Mouse (Mus musculus): ENCODE data around the gene Krt12. TPM values are rescaled to one million over a fixed set of nuclear protein-coding genes. Genes with fewer than 3 reads are reported as not detected.

The Krt12 gene
- polyA plus RNA-seq (2015; fragmentation: Nextera tagmentation; extraction: Ambion mirVana): not detected in 2 replicates

DNA sequence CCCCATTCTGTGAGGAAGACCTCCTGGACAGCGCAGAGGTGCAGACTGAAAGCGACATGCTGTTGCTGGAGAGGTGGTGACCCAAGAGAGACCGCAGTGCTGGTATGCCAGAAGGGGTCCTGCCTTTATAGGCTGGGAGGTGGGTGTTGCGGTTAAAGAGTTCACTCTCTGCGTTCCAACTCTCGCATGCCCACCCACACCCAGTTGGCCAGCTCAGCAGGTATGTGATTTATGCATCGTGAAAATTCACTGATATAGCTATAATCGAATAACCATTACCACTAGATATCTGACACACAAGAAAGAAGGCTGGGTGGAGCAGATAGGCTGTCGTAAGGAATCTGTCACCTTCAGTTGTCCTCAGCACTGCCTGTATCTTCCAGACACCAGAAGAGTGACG is at the start of gene Krt12:
Gene Krt12, minus strand, starts transcription at position 101 of the 400 bp plus-strand sequence.

DNA sequence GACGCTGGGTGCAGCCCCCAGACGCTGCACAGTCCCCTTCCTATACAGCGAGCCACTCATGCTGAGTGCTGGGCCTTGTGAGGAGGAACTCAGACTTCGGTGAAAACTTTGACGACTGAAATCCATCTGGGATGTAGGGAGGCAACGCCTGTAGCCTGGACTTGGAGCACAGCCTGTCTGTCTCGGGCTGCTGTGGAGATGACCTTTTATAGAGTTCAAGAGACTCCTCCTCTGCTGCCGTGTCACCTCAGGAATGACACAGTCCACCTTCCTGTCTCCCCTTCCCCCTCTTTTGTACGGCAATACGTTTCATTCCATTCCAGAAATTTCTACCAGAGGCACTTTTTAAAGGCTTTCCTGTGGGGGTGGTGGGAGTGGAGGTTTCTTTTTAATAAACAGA is 15.9 kb upstream of the Krt12 start, which contains the start of gene Krt20:
Gene Krt20, minus strand, starts transcription at position 179 of the 400 bp plus-strand sequence.

DNA sequence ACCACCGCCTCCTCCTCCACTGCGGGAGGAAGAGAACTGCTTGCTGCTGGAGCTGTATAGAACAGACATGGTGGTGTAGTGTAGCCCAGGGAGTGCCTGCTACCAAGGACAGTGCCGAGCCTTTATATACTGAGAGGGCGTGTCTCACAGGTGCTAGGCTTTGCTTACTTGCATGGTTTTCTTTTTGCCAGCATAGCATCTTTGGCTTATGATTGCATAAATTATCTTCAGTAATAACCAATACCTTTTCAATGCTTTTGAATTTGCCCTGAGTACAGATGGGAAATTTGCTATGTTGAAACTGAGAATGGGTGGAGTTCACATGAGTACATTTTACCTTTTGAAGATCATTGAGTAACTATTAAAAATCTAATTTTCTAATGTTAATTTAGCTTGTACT is 32.8 kb downstream of the Krt12 start, which contains the start of gene Krt10:
Gene Krt10, minus strand, starts transcription at position 101 of the 400 bp plus-strand sequence.

DNA sequence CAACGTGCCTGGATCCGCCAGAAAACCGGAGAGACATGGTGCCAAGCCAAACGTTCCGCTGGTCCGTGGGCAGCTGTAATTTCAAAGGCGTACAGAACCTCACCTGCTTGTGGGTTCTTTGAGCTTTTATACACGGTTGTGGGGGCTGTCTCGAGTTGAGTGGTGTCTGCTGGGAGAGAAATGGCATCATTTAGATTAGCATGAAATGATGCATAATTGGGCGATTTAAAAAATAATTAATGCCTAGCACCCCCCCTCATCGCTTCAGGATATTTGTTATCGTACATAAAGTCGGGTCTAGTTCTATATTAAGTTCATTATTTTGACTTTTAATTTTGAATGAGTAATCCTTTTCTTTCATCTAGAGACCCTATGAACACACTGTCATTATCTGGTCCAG is 47.3 kb downstream of the Krt12 start, which contains the start of gene Krt28:
Gene Krt28, minus strand, starts transcription at position 101 of the 400 bp plus-strand sequence.

Other genes starting within 250 kb of the Krt12 start
- gene Smarce1, start 191.2 kb downstream of the Krt12 start, polyA plus RNA-seq (2015; fragmentation: Nextera tagmentation; extraction: Ambion mirVana): 91.4 and 104 TPM in 2 replicates
- gene Krt222, start 178.2 kb downstream of the Krt12 start, polyA plus RNA-seq (2015; fragmentation: Nextera tagmentation; extraction: Ambion mirVana): 0.16 and 0.21 TPM in 2 replicates
- not detected in 2 replicates for gene Krt24, start 137.0 kb downstream of the Krt12 start, polyA plus RNA-seq (2015; fragmentation: Nextera tagmentation; extraction: Ambion mirVana)
- gene Krt25, start 99.3 kb downstream of the Krt12 start, polyA plus RNA-seq (2015; fragmentation: Nextera tagmentation; extraction: Ambion mirVana): 0.12 TPM in 1 of 2 replicates, not detected in the other
- not detected in 2 replicates for gene Krt26, start 84.3 kb downstream of the Krt12 start, polyA plus RNA-seq (2015; fragmentation: Nextera tagmentation; extraction: Ambion mirVana)
- not detected in 2 replicates for gene Krt27, start 71.2 kb downstream of the Krt12 start, polyA plus RNA-seq (2015; fragmentation: Nextera tagmentation; extraction: Ambion mirVana)
- 0.10 TPM in 1 of 2 replicates, not detected in the other for gene Krt28, start 47.4 kb downstream of the Krt12 start, polyA plus RNA-seq (2015; fragmentation: Nextera tagmentation; extraction: Ambion mirVana)
- gene Krt10, start 32.9 kb downstream of the Krt12 start, polyA plus RNA-seq (2015; fragmentation: Nextera tagmentation; extraction: Ambion mirVana): 13.5 and 14.5 TPM in 2 replicates
- gene Krt20, start 15.9 kb upstream of the Krt12 start, polyA plus RNA-seq (2015; fragmentation: Nextera tagmentation; extraction: Ambion mirVana): 71.7 and 82.2 TPM in 2 replicates
- gene Krt23, start 70.9 kb upstream of the Krt12 start, polyA plus RNA-seq (2015; fragmentation: Nextera tagmentation; extraction: Ambion mirVana): 2.6 and 3.4 TPM in 2 replicates
- not detected in 2 replicates for gene Krt39, start 99.1 kb upstream of the Krt12 start, polyA plus RNA-seq (2015; fragmentation: Nextera tagmentation; extraction: Ambion mirVana)
- not detected in 2 replicates for gene Krt40, start 120.9 kb upstream of the Krt12 start, polyA plus RNA-seq (2015; fragmentation: Nextera tagmentation; extraction: Ambion mirVana)
- not detected in 2 replicates for gene Krtap3-3, start 128.6 kb upstream of the Krt12 start, polyA plus RNA-seq (2015; fragmentation: Nextera tagmentation; extraction: Ambion mirVana)
- not detected in 2 replicates for gene Krtap3-2, start 134.6 kb upstream of the Krt12 start, polyA plus RNA-seq (2015; fragmentation: Nextera tagmentation; extraction: Ambion mirVana)
- gene Gm11939, start 137.2 kb upstream of the Krt12 start, polyA plus RNA-seq (2015; fragmentation: Nextera tagmentation; extraction: Ambion mirVana): not detected in 2 replicates
- not detected in 2 replicates for gene Krtap3-1, start 144.4 kb upstream of the Krt12 start, polyA plus RNA-seq (2015; fragmentation: Nextera tagmentation; extraction: Ambion mirVana)
- gene Krtap1-5, start 158.8 kb upstream of the Krt12 start, polyA plus RNA-seq (2015; fragmentation: Nextera tagmentation; extraction: Ambion mirVana): 0.12 TPM in 1 of 2 replicates, not detected in the other
- gene Krtap1-4, start 161.4 kb upstream of the Krt12 start, polyA plus RNA-seq (2015; fragmentation: Nextera tagmentation; extraction: Ambion mirVana): not detected in 2 replicates
- not detected in 2 replicates for gene Krtap1-3, start 169.1 kb upstream of the Krt12 start, polyA plus RNA-seq (2015; fragmentation: Nextera tagmentation; extraction: Ambion mirVana)
- not detected in 2 replicates for gene Krtap9-3, start 175.8 kb upstream of the Krt12 start, polyA plus RNA-seq (2015; fragmentation: Nextera tagmentation; extraction: Ambion mirVana)
- not detected in 2 replicates for gene Gm11938, start 181.0 kb upstream of the Krt12 start, polyA plus RNA-seq (2015; fragmentation: Nextera tagmentation; extraction: Ambion mirVana)
- not detected in 2 replicates for gene Gm11937, start 187.9 kb upstream of the Krt12 start, polyA plus RNA-seq (2015; fragmentation: Nextera tagmentation; extraction: Ambion mirVana)
- gene Krtap2-4, start 192.6 kb upstream of the Krt12 start, polyA plus RNA-seq (2015; fragmentation: Nextera tagmentation; extraction: Ambion mirVana): not detected in 2 replicates
- gene Gm11562, start 198.2 kb upstream of the Krt12 start, polyA plus RNA-seq (2015; fragmentation: Nextera tagmentation; extraction: Ambion mirVana): not detected in 2 replicates
- not detected in 2 replicates for gene Krtap4-1, start 206.0 kb upstream of the Krt12 start, polyA plus RNA-seq (2015; fragmentation: Nextera tagmentation; extraction: Ambion mirVana)
- gene Krtap4-2, start 212.8 kb upstream of the Krt12 start, polyA plus RNA-seq (2015; fragmentation: Nextera tagmentation; extraction: Ambion mirVana): not detected in 2 replicates
- gene Krtap4-7, start 221.8 kb upstream of the Krt12 start, polyA plus RNA-seq (2015; fragmentation: Nextera tagmentation; extraction: Ambion mirVana): not detected in 2 replicates
- not detected in 2 replicates for gene Gm11555, start 228.0 kb upstream of the Krt12 start, polyA plus RNA-seq (2015; fragmentation: Nextera tagmentation; extraction: Ambion mirVana)
- gene Gm11563, start 236.7 kb upstream of the Krt12 start, polyA plus RNA-seq (2015; fragmentation: Nextera tagmentation; extraction: Ambion mirVana): not detected in 2 replicates
- gene Krtap4-6, start 243.7 kb upstream of the Krt12 start, polyA plus RNA-seq (2015; fragmentation: Nextera tagmentation; extraction: Ambion mirVana): not detected in 2 replicates